Mouse (Mus musculus): ENCODE data around the gene Trpd52l3.

The Trpd52l3 gene

DNA sequence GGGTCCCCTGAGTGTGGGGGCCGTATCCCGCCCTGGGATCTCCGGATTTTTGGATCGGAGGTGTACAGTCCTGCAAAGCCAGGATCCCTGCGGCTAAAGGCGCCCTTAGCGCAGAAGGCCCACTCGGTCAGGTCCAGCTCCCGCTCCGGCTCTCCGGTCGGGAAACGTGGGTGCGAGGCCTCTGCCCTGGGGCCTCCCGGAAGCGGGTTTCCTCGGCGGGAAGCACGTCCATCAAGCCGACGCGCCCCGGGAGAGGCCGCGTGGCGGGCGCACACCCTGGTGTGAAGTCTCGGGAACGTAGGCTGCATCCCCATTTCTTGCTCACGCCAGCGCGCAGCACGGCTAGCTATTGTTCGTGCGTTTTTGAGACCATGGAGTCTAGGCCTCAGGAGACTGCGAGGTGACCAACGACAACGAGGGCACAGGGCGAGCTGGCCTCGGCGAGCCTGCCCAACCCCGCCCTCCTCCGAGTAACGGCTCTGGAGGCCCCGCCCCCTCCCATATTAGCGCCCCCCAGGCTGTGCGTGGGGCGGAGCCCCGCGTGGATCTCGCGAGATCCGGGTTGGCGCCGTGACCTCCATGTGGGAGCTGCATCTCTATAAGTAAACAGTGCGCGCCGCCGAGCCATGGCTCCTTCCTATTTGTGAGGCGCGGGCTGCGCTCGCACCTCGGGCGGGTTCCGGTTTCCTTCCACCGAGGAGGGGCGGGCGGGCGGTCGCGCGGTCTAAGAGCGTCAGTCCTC, 26.5 kb downstream of the Trpd52l3 start, which contains the start of gene Uhrf2:
TSS of gene Uhrf2 (plus strand) at position 620 of the 742 bp plus-strand sequence.
- DNase-seq (ENCODE audit: low spot score), result peak; percentile 96

DNA sequence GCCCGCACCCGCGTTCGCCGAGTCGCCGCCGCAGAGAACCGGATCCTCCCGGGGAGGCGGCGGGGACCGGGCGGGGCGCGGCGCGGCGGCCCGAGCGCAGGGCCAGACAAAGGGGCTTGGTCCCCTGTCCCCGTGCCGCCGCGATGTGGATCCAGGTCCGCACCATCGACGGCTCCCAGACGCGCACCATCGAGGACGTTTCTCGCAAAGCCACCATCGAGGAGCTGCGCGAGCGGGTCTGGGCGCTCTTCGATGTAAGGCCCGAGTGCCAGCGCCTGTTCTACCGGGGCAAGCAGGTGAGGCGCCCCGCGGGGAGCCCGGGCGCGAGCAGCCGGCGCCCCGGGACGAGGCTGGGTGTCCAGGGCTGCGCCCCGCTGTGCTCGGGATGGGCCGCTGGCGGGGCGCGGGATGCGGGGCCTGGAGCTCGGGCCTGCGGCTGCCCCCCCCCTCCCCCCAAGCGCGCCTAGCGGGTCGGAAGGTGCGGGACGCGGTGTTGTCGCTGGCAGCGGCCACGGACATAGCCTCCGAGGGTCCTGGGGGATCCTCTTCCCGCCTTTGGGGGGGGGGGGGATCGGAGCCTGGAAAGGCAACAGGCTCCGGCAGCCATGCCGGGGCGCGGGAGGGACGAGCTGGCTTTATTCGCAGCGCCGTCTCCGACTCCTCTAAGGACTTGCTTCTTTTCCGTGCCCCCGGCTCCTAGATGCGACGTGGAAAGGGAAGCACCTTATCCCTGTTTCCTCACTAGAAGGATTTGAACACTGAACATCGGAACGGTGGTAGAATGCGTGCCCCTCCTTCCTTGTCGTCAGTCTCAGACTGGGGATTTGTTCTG, 27.3 kb downstream of the Trpd52l3 start:
- DNase-seq (ENCODE audit: low spot score), result no peak

- no peak for DNase-seq (ENCODE audit: low spot score)
Measured at GRCm38 (mm10) chr19:30031468-30031931, 27.9 kb downstream of the Trpd52l3 start.

DNA sequence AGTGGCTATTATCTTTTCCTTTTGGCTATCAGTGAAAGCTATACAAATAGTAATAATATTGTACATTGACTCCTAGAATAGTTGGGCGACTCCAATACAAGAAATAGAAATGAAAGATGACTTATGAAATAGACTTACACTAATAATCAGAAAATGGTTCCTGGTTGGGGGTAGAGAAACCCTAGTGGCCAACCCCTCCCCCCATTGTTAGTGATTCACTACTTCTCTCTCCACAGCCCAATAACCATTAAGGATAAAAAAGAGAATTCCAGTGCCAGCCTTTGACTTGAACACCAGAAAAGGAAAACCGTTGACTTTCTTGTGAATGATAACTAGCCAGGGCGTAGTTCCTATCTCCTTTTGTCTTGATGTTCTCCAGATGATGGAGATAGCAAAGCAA, 28.6 kb downstream of the Trpd52l3 start:
- no peak for DNase-seq (ENCODE audit: low spot score)

DNA sequence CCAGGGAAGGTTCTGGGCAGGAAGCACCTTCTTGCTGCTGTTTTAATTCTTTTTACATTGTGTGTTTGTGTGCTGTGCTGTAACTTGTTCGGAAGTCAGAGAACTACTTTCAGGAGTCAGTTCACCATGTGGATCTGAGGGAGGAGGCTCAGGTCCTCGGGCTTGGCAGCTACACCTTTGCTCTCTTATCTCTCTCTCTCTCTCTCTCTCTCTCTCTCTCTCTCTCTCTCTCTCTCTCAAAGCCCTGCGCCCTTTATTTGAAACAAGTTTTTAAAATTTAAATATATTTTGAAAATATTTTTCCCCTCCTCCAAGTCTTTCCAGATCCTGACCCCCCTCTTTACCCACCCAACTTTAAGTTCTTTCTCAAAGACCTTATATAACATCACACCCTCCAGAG, 31.8 kb downstream of the Trpd52l3 start:
- no peak for DNase-seq (ENCODE audit: low spot score)

DNA sequence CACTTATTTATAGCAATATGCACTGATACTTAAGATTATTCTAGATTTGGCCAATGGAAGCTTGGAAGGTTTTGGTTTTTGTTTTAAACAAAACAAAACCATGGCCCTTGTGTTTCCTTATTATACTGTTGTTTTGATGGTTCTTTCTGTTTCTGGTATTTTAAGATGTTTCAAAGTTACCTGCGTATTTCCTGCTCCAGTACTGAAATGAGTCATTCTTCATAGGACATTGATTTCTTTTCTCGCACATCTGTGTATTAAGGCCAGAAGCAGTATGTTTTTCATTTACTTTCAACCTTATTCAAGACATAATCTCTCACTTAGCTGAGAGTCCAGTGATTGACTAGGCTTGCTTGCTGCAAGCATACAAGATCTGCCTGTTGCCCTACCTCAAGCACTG, 40.1 kb downstream of the Trpd52l3 start:
- peak; percentile 8 for DNase-seq (ENCODE audit: low spot score)

DNA sequence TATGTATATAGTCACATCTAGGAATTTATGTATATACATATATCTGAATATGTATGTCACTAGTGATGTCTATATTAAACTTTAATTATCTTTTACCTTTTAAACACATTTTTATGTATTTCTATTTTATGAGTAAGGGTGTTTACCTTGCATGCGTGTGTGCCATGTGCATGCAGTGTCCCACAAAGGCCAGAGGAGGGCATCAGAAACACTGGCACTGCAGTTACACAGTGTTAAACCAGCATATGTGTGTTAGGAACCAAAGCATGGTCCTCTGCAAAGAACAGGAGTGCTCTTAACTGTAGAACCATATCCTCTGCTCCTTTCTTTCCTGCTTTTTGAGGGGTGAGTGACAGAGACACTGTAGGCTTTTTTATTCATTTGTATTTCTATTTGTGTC, 41.0 kb downstream of the Trpd52l3 start:
- DNase-seq (ENCODE audit: low spot score), result no peak

DNA sequence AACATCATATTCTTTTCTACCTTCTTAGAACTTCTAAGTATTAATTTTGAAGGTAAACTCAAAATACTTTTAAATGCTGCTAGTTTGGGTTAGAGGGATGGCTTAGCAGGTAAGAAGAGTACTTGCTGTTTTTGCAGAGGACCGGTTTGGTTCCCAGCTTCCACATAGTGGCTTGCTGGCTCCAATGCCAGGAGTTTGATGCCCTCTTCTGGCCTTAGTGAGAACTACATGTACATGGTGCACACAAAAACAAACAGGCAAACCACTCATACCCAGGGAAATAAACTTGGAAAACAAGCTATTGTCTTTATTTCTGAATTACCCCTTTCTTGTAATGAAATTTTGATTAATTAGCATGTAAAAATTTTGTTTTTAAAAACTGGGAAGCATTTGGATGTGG, 42.3 kb downstream of the Trpd52l3 start:
- DNase-seq (ENCODE audit: low spot score), result peak; percentile 42

DNA sequence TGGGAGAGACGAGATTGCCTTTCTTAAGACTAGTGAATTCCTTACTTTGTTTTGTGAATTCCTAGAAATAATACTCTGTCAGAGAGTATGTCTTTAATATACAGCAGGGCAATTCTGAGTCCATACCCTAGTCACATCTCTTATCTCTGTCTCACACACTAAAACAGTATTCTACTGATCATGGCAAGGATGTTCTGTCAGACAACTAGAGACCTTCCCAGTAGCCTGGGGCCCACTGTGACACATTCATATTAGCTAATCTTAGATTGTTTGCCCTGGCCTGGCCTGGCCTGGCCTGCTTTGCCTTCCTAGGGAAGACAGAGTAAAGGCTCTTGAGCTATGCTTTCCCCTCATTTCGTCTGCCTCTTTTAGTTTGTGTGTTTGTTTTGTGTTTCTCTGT, 47.0 kb downstream of the Trpd52l3 start:
- no peak for DNase-seq (ENCODE audit: low spot score)

DNA sequence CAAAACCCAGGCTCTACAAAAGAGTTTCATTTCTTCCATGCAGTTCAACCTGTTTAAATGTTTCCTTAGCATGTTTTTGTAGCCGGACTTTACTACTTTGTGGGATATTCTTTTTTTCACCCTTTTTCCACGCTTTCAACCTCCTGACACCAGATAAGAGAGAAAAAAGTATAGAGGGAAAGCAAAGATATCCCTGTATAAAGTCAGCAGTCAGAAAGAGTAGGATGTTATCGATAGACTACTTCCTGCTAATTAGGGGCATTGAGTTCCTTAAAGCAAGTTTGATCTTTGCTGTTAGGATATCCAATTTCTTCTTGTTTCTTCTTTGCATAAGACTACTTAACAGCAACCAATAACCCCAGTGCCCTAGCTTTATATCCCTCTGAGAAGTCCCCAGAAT, 47.9 kb downstream of the Trpd52l3 start:
- no peak for DNase-seq (ENCODE audit: low spot score)

DNA sequence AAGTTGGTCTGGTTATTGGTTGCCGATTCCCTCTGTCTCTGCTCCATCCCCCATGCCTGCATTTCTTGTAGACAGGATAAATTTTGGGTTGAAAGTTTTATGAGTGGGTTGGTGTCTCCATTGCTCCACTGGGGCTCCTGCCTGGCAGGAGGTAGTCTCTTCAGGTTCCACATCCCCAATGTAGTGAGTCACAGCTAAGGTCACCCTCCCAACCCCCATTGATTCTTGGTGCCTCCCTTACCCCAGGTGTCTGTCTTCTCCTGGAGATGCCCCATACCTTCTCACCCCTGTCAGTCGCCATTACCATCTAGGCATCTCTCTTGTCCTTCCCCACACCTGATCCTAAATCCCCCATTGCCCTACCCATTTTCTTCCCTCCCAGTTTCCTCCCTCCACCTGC, 50.6 kb downstream of the Trpd52l3 start:
- no peak for DNase-seq (ENCODE audit: low spot score)

All from T-cell, adult 2 months (primary cell).